Mouse (Mus musculus): ENCODE data around the gene Aif1l.
"Not testable (repeated sequence)": the region's sequence is repeated elsewhere in the genome, so short reads cannot be mapped to it uniquely, and the experiment has no call there.

Gene Aif1l

GRCm38 (mm10) chr2:31950058-31950871 lies at the start of gene Aif1l:
Aif1l (plus strand) TSS chr2:31950139.
- peak; percentile 96 for DNase-seq

- no peak for DNase-seq
These were observed 49.0 kb upstream of the Aif1l start for GRCm38 (mm10) chr2:31900932-31901331.

DNA sequence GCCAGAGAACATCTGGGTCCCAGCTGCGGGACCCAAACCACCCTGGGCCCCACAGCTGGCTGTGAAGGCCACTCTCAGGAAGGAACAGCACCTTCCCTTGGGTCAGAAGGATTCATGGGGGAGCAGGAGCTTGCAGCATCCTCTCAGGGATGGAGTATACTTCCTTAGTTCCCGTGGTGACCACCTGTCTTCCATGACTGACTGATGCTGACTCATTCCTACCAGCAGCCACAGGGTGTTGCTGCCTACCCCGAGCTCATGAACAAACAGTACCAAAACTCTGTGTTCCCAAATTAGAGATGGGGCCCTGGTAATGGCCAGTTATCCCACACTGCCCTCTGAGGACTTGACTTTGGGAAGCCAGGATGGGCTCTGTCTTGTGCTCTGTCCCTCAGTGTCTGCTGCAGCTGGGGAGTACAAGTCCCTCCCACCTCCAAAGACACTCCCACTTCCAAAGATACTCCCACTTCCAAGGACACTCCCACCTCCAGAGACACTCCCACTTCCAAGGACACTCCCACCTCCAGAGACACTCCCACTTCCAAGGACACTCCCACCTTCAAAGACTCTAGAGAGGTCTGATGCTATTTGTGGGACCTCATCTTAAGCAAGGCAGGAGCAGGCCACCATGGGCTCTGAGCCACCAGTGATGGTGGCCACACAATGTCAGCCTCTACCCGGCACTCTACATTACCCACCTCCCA lies 48.1 kb upstream of the Aif1l start:
- DNase-seq, result no peak

DNA sequence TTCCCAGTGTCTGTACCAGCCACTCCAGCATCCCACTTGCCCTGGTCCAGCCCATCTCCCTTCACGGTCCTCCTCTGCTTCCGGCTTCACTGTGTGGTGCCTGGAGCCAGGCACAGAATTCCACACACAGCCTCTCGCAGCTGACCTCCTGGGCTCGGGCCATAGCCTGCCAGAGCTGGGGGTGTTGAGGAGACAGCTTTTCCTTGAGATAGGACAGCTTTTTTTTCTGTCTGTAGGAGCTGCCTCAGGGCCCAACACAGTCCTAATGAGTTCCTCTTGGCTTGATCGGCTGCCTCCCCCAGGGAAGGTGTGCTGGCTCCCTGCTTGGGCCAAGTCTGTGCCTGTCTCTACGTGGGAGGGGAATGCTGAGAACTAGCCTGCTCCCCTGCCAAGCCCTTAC lies 45.9 kb upstream of the Aif1l start:
- DNase-seq, result peak; percentile 91

DNA sequence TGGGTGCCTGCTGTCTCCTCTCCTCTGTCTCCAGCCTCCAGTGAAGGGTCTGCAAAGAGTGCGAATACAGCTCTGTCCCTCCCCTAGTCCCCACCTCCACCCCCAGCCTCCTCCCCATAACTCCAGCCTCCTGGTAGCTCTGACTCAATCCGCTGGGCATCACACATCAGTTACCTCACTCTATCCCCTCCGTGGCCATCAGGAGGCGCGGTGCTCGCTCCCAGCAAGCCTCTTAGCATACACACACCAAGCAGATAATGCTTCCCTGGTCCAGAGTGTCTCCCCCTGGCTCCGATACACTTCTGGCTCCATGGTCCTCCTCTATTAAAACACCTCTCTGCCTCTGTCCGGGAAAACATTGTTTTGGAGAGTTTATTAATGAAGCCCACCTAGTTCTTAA lies 45.3 kb upstream of the Aif1l start:
- peak; percentile 91 for DNase-seq

- DNase-seq, result no peak
These were observed 44.3 kb upstream of the Aif1l start for GRCm38 (mm10) chr2:31905682-31906081.

- DNase-seq, result no peak
These were observed 43.5 kb upstream of the Aif1l start for GRCm38 (mm10) chr2:31906407-31906806.

- no peak for DNase-seq
These were observed 37.4 kb upstream of the Aif1l start for GRCm38 (mm10) chr2:31912575-31912974.

- DNase-seq, result not testable (repeated sequence)
These were observed 35.7 kb upstream of the Aif1l start for GRCm38 (mm10) chr2:31914213-31914612.

- DNase-seq, result peak; percentile 93
These were observed 34.8 kb upstream of the Aif1l start for GRCm38 (mm10) chr2:31915112-31915511.

DNA sequence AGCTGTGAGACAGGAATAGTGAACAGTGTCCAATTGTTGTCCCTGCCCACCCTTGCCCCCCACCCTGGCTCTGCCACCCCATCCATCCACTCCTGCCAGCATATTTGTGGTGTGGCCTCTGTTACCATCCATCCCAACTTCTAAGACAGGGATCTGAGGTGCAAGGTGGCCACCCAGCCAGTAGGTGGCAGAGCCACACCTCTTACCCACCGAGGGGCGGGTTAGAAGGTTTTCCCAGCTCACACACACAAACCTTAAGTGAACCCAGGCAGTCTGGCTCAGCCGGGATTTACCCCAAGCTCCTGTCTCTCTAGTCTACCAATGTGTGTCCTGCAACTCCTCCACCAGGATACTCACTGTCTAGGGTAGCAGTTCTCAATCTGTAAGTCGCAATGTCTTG lies 32.3 kb upstream of the Aif1l start:
- DNase-seq, result no peak

DNA sequence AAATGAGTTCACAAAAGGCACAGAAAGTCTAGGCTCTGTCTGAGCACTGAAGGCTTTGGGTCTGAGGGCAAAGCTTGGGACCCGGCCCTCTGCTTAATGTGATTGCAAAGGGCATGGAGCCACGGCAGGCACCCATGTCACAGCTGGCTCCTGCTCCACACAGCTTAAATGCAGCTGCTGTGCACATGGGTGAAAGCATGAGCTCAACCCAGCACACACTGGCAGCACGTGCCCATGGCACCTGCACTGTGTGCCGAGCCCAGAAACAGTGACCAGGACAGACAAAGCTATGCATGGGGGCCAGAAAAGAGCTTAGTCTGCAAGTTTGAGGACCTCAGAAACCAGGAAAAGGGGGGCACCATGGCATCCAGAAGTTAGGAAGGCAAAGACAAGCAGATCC lies 26.3 kb upstream of the Aif1l start:
- DNase-seq, result no peak

- no peak for DNase-seq
These were observed 25.1 kb upstream of the Aif1l start for GRCm38 (mm10) chr2:31924811-31925210.

GRCm38 (mm10) chr2:31925936-31926335 lies 24.0 kb upstream of the Aif1l start:
- no peak for DNase-seq

DNA sequence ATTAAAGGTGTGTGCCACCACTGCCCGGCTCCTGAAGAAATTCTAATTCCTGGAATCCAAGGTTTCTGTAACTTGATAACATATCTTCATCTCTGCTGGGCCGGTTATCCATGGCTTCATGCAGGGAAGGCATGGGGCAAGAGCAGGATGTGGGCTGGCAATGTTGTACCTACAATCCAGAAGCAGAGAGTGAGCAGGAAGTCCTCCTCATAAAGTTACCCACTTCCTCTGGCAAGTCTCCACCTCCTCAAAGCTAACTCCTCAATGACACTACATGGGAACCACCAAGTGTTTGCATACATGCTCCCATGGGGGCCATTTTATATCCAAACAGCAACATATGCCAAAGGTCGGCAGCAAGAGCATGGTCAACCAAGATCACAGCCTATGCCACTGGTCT lies 20.3 kb upstream of the Aif1l start:
- DNase-seq, result no peak

DNA sequence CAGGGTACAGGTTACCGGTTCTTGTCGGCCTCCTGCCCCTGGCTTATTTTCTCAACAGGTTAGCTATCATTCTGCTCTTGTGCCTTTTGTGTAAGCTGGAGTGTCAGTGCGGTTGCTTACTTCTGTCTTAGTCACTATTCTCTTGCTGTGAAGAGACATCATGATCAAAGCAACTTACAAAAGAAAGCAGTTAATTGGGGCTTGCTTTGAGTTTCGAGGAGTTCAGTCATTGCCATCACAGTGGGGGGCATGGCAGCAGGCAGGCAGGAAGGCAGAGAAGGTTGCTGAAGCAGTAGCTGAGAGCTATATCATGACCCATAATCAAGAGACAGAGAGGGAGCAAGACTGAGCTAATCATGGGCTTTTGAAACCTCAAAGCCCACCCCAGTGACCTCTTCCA lies 15.4 kb upstream of the Aif1l start:
- DNase-seq, result no peak

DNA sequence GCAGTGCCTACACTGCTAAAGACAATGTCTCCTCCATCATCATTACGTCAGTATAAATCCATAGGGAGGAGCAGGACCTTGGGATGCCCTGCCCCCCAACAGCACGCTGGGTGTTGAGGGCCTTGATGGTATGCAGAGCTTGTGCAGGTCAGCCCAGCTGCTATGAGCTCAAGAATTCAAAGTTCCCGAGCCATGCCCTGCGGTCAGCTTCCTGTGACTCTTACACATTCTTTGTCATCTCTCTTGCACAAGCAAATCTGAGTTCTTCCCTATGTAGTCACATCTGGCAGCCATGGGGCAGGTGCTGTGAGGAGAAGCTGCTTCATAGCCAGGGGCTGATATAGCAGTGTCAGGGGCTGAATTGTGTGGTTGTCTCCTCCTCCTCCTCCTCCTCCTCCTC lies 14.9 kb upstream of the Aif1l start:
- no peak for DNase-seq

- no peak for DNase-seq
These were observed 11.6 kb upstream of the Aif1l start for GRCm38 (mm10) chr2:31938298-31938697.

DNA sequence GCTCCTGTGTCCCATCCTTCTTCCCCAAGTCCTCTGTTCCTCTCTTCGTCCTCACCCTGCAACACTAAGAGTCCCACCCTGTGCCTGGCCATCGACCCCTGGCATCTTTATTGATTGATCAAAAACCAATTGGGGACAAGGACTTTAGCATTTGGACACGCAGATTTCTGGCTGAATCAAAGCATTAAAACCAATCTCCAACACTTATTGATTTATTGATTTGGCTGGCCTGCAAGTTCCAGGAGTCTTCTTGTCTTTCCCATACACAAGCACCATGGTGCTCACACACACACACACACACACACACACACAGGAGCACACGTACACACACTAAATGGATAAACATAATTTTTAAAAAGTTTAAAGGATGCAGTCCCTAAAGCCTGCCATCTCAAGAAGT lies 6.9 kb upstream of the Aif1l start:
- no peak for DNase-seq

DNA sequence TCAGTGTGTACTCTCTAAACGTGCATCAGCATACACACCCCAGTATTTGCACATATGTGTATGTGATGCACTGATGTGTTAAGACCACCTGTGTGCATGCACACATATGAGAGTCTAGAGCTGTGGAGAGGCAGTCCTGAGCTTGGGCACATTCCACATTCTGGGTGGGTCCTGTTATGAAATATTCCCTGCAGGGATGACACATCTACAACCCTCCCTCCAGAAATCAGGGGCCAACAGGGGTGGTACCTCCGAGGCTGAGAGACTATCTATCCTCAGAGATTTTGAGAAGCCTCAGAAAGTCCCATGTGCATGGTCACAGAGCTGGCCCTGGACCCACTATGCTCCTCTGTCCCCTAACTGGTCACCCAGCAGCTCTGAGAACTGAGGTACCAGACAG lies 4.4 kb upstream of the Aif1l start:
- no peak for DNase-seq

- DNase-seq, result peak; percentile 98
These were observed 1.5 kb upstream of the Aif1l start for GRCm38 (mm10) chr2:31948392-31948791.

GRCm38 (mm10) chr2:31948801-31949200 lies 1.1 kb upstream of the Aif1l start:
- DNase-seq, result no peak

- no peak for DNase-seq
These were observed 1.0 kb downstream of the Aif1l start for GRCm38 (mm10) chr2:31950966-31951365.

GRCm38 (mm10) chr2:31952236-31952635 lies 2.3 kb downstream of the Aif1l start:
- no peak for DNase-seq

DNA sequence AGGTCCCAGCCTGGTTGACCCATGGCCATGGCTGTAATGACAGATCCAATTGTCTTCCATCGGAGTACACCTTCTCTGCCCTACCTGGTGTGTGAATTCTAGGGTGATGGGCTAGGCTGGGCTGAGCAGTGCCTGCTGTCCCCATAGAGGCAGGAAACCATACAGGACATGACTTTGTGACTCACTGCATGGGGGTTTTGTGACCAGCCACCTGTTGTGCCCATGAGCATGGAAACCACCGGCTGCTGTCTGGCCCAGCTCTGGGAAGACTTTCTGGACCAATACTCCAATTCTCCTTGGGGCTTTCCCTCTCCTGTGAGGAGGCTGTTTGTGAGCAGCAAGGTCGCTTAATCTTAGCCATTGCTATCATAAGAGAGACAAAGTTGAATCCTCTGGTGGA lies 2.8 kb downstream of the Aif1l start:
- DNase-seq, result no peak

Data from heart, adult 11 months (tissue).